Mouse (Mus musculus) C2C12 (cell line): ENCODE data around the gene Erg.

Experiments
- CTCF ChIP-seq: IDR thresholded peaks from one replicate; pipeline ENCODE4 v1.5.1; 2011; ENCODE audit not compliant: control insufficient read depth, insufficient read depth, insufficient read length
- MAX ChIP-seq: IDR thresholded peaks from one replicate; pipeline ENCODE4 v1.6.1; 2011; ENCODE audit warnings: mild to moderate bottlenecking, control low read depth
- MYOD1 ChIP-seq: IDR thresholded peaks from one replicate; pipeline ENCODE4 v1.6.1; 2011; ENCODE audit warnings: low read depth; ENCODE audit not compliant: control insufficient read depth, insufficient read length

DNA sequence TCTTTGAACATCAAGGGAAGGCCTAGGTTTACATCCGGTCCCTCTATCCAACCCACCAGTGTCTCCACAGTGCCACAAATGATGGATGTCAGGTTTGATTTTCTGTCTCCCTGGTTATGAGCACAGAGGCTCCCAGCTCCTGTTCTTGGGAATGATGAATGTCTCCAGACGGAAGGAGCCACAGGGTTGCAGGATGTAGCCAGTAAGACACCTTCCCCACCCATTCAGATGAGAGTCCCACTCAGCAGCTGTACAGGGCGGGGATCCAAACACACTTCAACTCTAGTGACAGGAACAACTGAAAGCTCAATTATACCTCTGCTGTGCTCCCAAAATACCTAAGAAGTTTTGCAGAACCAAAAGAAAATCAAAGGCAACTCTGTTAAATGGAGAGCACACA lies 51.2 kb downstream of the Erg start:
- no peak for TF ChIP-seq CTCF
- TF ChIP-seq MYOD1, result no peak
- no peak for TF ChIP-seq MAX
